Mouse (Mus musculus) frontal cortex, postnatal 25 days (tissue): ENCODE measurements around the gene Olfr23.
"Not testable (repeated sequence)": the region's sequence is repeated elsewhere in the genome, so short reads cannot be mapped to it uniquely, and the experiment has no call there.

ENCODE experiments used
- DNase-seq, 2 experiments: peaks; one replicate each; pipeline ENCODE4 v3.0.0; 2022; ENCODE audit warnings: low spot score in 2 of 2

Olfr23 gene

DNA sequence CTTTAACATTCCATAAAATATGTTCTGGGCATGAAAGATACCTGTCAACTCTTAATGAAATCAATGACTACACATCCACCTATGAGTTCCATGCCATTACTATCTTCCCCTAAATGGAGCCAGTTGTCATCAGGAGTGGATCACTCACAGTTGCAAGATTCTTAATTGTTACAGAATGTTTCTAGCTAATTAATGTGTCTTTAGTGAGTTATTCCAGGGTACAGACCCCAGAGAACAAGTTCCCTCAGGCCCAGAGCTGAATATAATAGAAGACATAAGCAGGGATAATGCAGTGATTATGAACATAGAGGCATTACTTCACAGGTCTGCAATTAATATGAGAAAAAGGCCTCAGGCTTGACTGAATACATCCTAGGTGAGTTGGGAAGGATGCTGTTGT is at the start of gene Olfr23:
Gene Olfr23, plus strand, starts transcription at position 301 of the 400 bp plus-strand sequence.
- no peak for DNase-seq

GRCm38 (mm10) chr11:73890671-73891070 is 45.8 kb upstream of the Olfr23 start, which contains the start of gene Olfr394:
Gene Olfr394 (minus strand): TSS chr11:73890771.
- no peak for DNase-seq

- not testable (repeated sequence) for DNase-seq
These were observed 27.3 kb upstream of the Olfr23 start, which contains the start of gene Olfr395 for GRCm38 (mm10) chr11:73909199-73909598. Gene Olfr395 (minus strand): TSS chr11:73909299.

GRCm38 (mm10) chr11:73960517-73960916 is 24.0 kb downstream of the Olfr23 start, which contains the start of gene Olfr397:
Gene Olfr397 (plus strand): TSS chr11:73960817.
- DNase-seq: no peak

GRCm38 (mm10) chr11:73990307-73990706 is 53.8 kb downstream of the Olfr23 start, which contains the start of gene Olfr398:
Gene Olfr398 (minus strand): TSS chr11:73990407.
- DNase-seq: no peak
